Mouse (Mus musculus) stomach, postnatal 0 days (tissue): ENCODE data around the gene Zc3h18. TPM values are rescaled to one million over a fixed set of nuclear protein-coding genes. Genes with fewer than 3 reads are reported as not detected.
A peak's percentile ranks its signal among the peaks of the same experiment; 100 is the strongest.

ENCODE experiments used
- ATAC-seq: fragments of 200-750 bp; cut with Nextera tagmentation; 2 replicates; pipeline ENCODE4 v1.8.0; 2017; ENCODE audit not compliant: low FRiP score, low TSS enrichment
- DNase-seq: peaks from one replicate; pipeline ENCODE4 v3.0.0-alpha.2; 2016; ENCODE audit warnings: low spot score
- H3K27ac ChIP-seq: fragments of 300-500 bp; sonication (generic); replicated peaks from 2 replicates; pipeline ENCODE4 v1.5.1; 2014; ENCODE audit warnings: mild to moderate bottlenecking, control low read depth
- H3K27me3 ChIP-seq: fragments of 300-500 bp; sonication (generic); 2 replicates; pipeline ENCODE4 v1.6.1; 2014; ENCODE audit warnings: low read length; ENCODE audit not compliant: control insufficient read depth, insufficient read depth
- H3K36me3 ChIP-seq: fragments of 300-500 bp; sonication (generic); 2 replicates; pipeline ENCODE4 v1.6.1; 2014; ENCODE audit warnings: low read length, mixed read lengths; ENCODE audit not compliant: control insufficient read depth, insufficient read depth
- H3K4me1 ChIP-seq: fragments of 300-500 bp; sonication (generic); replicated peaks from 2 replicates; pipeline ENCODE4 v1.6.1; 2014; ENCODE audit warnings: antibody characterized with exemption; ENCODE audit not compliant: control insufficient read depth, insufficient read depth
- H3K4me2 ChIP-seq: fragments of 300-500 bp; sonication (generic); replicated peaks from 2 replicates; pipeline ENCODE4 v1.6.1; 2014; ENCODE audit warnings: low read depth, mild to moderate bottlenecking, control low read depth, moderate library complexity
- H3K4me3 ChIP-seq: fragments of 300-500 bp; sonication (generic); 2 replicates; pipeline ENCODE4 v1.5.1; 2014; ENCODE audit warnings: low read depth, low read length, control low read depth
- H3K9ac ChIP-seq: fragments of 300-500 bp; sonication (generic); 2 replicates; pipeline ENCODE4 v1.6.1; 2014; ENCODE audit warnings: mild to moderate bottlenecking, low read length, control low read depth, mixed read lengths
- H3K9me3 ChIP-seq: fragments of 300-500 bp; sonication (generic); 2 replicates; pipeline ENCODE4 v1.6.1; 2016; ENCODE audit warnings: low read length; ENCODE audit not compliant: control insufficient read depth
- CTCF ChIP-seq: IDR thresholded peaks from 2 replicates; pipeline ENCODE4 v1.5.1; 2016; ENCODE audit warnings: antibody characterized with exemption, low read depth, mild to moderate bottlenecking, moderate library complexity
- EP300 ChIP-seq: optimal IDR thresholded peaks from 2 replicates; pipeline ENCODE3; 2016; ENCODE audit warnings: antibody characterized with exemption
- WGBS: fragments of 180-500 bp; shearing (Covaris S2); extraction: QIAGEN DNeasy Blood & Tissue Kit; methylation state at CpG from one replicate; pipeline ENCODE4 v1.1.7; 2014; 5-methylcytosine and 5-hydroxymethylcytosine counted together
- polyA plus RNA-seq: library from polyadenylated mRNA; unstranded; fragments of >200 nt; fragmentation: Nextera tagmentation; extraction: Ambion mirVana; gene quantifications from 2 replicates; pipeline ENCODE4 v1.2.1, GENCODE M21; 2015

The Zc3h18 gene
- 19.4 and 19.8 TPM in 2 replicates for polyA plus RNA-seq

DNA sequence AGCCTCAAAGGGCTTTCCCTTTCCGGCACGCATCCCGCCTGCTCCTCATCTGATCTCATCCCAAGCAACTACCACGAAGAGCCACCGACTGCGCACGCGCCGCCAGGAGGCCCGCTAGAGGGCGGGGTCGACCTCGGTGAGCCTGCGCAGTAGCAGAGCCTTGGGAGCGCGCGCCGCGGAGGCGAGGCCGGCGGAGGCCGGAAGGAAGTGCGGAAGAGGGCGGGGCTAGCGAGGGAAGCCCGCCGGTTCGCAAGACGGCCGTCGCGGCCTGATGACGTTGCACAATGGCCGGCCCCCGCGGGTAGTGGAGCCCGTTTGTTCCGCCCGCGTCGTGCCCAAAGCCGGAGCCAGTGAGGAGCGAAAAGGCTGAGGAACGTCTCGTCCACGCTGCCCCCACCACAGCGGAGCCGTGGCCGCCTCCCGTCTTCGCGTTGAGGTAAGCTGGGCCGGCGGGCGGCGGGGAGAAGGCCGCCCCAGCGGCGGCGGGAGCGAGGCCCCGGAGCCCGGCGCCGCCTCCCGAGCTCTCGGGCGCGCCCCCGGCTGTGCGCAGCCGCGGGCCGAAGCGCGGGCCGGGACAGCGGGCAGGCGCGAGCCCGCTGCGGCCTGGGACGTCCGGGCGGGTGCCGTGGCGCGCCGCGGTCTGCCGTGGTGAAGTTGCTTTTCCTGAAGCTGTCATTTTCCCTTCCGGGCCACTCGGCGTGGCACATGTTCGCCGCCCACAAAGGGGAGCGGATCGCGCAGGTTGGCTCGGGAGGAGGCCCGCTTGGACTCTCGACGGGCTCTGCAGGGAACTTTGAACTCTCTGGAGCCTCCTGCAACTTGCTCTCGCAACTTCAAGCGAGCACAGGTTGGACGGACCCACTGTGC is at the start of gene Zc3h18:
TSS of gene Zc3h18 (plus strand) at position 245 of the 867 bp plus-strand sequence.
- under 1% methylated on average over 87 of the region's 107 CpGs for WGBS
- Histone ChIP-seq H3K4me1 (no peaks in the 10 kb centered on the region), H3K27ac (peak within 1 kb of the TSS; percentile 95), H3K36me3 (0 out of 2 replicates have a peak, but pooled peaks cover 3% of the 10 kb centered on the region), H3K4me2 (peak within 1 kb of the TSS; percentile 74), H3K4me3 (peak within 1 kb of the TSS; percentile 79), H3K9ac (peak within 1 kb of the TSS; percentile 92), H3K27me3 (no peaks in the 10 kb centered on the region), H3K9me3 (no peaks in the 10 kb centered on the region)
- peak; percentile 73 for TF ChIP-seq CTCF
- no peak for TF ChIP-seq EP300
- peak; percentile 95 for ATAC-seq
- peak; percentile 99 for DNase-seq

DNA sequence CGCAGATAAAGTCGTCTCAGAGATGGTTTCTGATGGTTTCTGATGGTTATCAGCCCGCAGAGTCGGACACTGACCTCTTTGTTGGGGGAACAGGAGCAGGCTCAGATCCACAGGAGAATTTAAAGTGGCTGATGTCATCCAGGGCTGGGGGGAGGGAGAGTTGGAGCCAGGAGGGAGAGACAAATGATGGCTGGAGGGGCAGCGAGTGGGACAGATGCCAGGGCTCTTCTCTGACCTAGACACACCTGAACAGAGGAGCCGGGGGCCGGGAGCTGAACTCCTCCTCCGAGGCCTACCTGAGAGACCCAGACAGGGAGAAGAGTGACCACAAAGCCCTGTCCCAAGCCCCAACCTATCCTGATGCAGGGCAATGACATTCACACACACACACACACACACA is 47.3 kb upstream of the Zc3h18 start:
- H3K9me3 ChIP-seq = no peaks in the 10 kb centered on the region
- ATAC-seq (no peak), DNase-seq (no peak)
- H3K4me1 ChIP-seq = no peaks in the 10 kb centered on the region
- H3K27me3 ChIP-seq = no peaks in the 10 kb centered on the region
- no peak overlapping the region for H3K4me2 ChIP-seq
- no peaks in the 10 kb centered on the region; the same call in 1 of the 2 replicates for H3K36me3 ChIP-seq
- no peak overlapping the region for H3K4me3 ChIP-seq
- WGBS = 77% methylated on average over 8 of the region's 8 CpGs
- no peak overlapping the region for H3K27ac ChIP-seq
- TF ChIP-seq EP300 = no peak
- no peak for TF ChIP-seq CTCF
- no peak overlapping the region for H3K9ac ChIP-seq

DNA sequence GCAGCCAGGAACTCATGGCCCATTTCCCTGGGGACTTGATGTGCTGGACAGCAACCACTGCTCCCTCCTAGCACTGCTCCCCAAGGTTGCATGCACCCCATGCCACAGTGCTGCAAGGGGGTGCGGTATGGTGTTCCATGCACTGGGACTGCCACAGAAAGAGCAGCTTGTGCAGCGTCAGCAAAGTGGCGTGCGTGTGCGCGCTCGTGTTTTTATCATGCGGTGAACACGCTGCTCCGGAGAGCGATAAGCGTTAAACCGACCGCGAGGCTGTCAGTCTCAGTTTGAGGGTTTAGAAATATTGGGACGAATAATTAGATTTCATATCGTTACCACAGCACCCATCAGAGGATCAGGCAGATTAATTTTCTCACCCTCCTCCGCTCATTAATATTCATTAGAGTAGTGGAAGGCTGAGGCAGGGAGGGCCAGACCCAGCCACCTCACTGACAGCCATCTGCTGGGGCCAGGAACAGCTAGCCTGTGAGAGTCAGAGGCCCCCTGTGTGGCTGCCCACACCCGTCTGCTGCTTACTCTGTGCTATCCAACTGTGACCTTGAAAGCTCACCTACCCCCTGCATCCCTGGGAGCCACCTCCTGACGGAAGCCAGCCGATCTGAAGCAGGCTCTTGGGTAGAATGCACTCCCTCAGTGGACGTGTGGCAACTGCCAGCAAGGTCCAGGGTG is 46.7 kb upstream of the Zc3h18 start:
- 76% methylated on average over 22 of the region's 22 CpGs for WGBS
- ATAC-seq = no peak

DNA sequence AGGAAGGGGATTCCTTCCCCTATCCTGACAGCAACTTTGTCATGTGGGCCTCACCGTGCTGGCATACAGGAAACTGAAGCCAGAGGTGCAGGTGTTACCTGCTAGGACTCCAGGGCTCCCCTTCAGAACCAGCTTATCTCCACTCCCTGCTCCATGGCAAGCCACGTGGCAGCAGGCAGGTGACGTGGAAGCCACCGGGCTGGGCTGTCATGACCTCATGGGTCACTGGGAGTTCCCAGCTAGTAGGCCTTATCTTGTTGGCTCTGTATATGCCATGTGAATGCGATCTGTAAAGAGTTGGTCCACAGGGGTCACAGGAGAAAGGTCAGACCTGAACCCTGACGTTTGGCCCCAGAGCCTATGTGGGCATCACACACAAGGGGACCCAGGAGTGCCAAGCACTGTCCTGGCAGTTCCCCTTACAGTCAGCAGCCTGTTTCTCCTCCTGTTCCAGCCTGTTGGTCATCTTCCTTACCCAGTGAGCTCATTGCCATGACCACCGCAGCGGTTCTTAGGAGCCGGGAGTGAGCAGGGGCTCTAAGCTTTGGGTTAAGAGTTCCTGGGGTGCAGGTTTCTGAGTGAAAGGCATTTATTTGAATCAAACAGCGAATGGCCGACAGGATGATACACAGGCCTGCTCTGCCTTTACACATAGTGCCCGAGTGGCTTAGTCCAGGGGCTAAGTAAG is 45.8 kb upstream of the Zc3h18 start:
- H3K4me1 ChIP-seq = no peaks in the 10 kb centered on the region
- H3K36me3 ChIP-seq = peaks cover 4% of the 10 kb centered on the region; the same call in 1 of the 2 replicates
- 65% methylated on average over 12 of the region's 12 CpGs for WGBS
- ATAC-seq (peak; percentile 85), DNase-seq (peak; percentile 90)
- H3K9ac ChIP-seq = no peak overlapping the region
- H3K4me2 ChIP-seq = no peak overlapping the region
- H3K4me3 ChIP-seq = no peak overlapping the region
- H3K27ac ChIP-seq = peak overlapping the region; percentile 74
- H3K27me3 ChIP-seq = no peaks in the 10 kb centered on the region; the same call in 1 of the 2 replicates
- no peaks in the 10 kb centered on the region for H3K9me3 ChIP-seq
- TF ChIP-seq CTCF (no peak), EP300 (no peak)

More for the DNA sequence above, 46.7 kb upstream of the Zc3h18 start:
- DNase-seq = no peak
- Histone ChIP-seq H3K36me3 (no peaks in the 10 kb centered on the region; the same call in 1 of the 2 replicates), H3K9me3 (no peaks in the 10 kb centered on the region), H3K27ac (peak overlapping the region; percentile 74), H3K4me1 (no peaks in the 10 kb centered on the region), H3K4me3 (no peak overlapping the region), H3K9ac (no peak overlapping the region), H3K27me3 (no peaks in the 10 kb centered on the region), H3K4me2 (no peak overlapping the region)
- TF ChIP-seq EP300 (no peak), CTCF (no peak)

DNA sequence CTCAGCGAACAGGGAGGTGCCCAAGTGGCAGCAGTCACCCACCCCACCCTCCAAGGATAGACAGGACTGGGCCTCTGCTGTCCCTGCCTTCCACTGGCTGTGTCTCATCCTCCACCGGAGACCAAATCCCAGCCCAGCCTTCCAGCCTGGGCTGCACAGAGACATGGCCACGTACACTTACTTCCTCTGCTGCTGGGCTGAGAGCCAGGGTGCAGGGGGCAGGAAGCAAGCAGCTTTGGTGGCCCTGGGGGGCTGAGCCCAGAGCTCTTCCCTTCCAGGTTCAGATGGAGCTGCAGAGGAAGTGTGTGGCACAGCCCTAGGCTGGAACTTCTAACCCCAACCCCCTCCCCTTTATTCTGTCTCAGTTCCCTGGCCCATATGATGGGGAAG is 45.3 kb upstream of the Zc3h18 start:
- no peak for DNase-seq
- H3K9ac ChIP-seq = no peak overlapping the region
- no peak for ATAC-seq
- H3K36me3 ChIP-seq = peaks cover 4% of the 10 kb centered on the region; the same call in 1 of the 2 replicates
- no peaks in the 10 kb centered on the region; the same call in 1 of the 2 replicates for H3K27me3 ChIP-seq
- TF ChIP-seq CTCF = no peak
- no peak overlapping the region for H3K4me3 ChIP-seq
- no peaks in the 10 kb centered on the region for H3K4me1 ChIP-seq
- no peaks in the 10 kb centered on the region for H3K9me3 ChIP-seq
- H3K27ac ChIP-seq = peak overlapping the region; percentile 35; the same call in 1 of the 2 replicates
- no peak overlapping the region for H3K4me2 ChIP-seq
- WGBS = 38% methylated on average over 3 of the region's 3 CpGs
